Mouse (Mus musculus): ENCODE measurements around the gene Hus1. TPM values are rescaled to one million over a fixed set of nuclear protein-coding genes. Genes with fewer than 3 reads are reported as not detected.

The Hus1 gene
- polyA plus RNA-seq, 1 experiment from 2014 or later = 11.5 TPM

Other genes starting within 250 kb of the Hus1 start
- 0.14 and 0.25 TPM in 2 replicates for gene Pkd1l1, start 37.9 kb downstream of the Hus1 start, polyA plus RNA-seq (2015; fragmentation: Nextera tagmentation; extraction: Ambion mirVana)
- 1.9 and 2.8 TPM in 2 replicates for gene Gm11992, start 37.4 kb upstream of the Hus1 start, polyA plus RNA-seq (2015; fragmentation: Nextera tagmentation; extraction: Ambion mirVana)
- gene Sun3, start 37.8 kb upstream of the Hus1 start, polyA plus RNA-seq (2015; fragmentation: Nextera tagmentation; extraction: Ambion mirVana) = 0.35 TPM in 1 of 2 replicates, not detected in the other
- gene Upp1, start 106.9 kb upstream of the Hus1 start, polyA plus RNA-seq (2015; fragmentation: Nextera tagmentation; extraction: Ambion mirVana) = 4.4 and 6.3 TPM in 2 replicates
- 0.01 and 0.02 TPM in 2 replicates for gene Abca13, start 180.8 kb upstream of the Hus1 start, polyA plus RNA-seq (2015; fragmentation: Nextera tagmentation; extraction: Ambion mirVana)